Mouse (Mus musculus) ES-E14 (cell line): ENCODE measurements around the gene Endou.

Experiments used
- CHD2 ChIP-seq: IDR thresholded peaks from 2 replicates; pipeline ENCODE4 v1.6.1; 2014; ENCODE audit warnings: mild to moderate bottlenecking, low read depth, low read length, inconsistent platforms
- HCFC1 ChIP-seq: IDR thresholded peaks from 2 replicates; pipeline ENCODE4 v1.6.1; 2012; ENCODE audit warnings: low read length, inconsistent platforms, borderline replicate concordance; ENCODE audit not compliant: insufficient read depth
- ZC3H11A ChIP-seq: IDR thresholded peaks from 2 replicates; pipeline ENCODE4 v1.6.1; 2012; ENCODE audit warnings: low read depth, mild to moderate bottlenecking, inconsistent platforms, low read length, borderline replicate concordance
- ZNF384 ChIP-seq: IDR thresholded peaks from 2 replicates; pipeline ENCODE4 v1.6.1; 2012; ENCODE audit warnings: low read depth, low read length, inconsistent platforms

GRCm38 (mm10) chr15:97731111-97731510, at the start of gene Endou:
- no peak for TF ChIP-seq ZC3H11A
- no peak for TF ChIP-seq HCFC1
- no peak for TF ChIP-seq ZNF384
- TF ChIP-seq CHD2: no peak
